Mouse (Mus musculus) urinary bladder, postnatal 10 days (tissue): ENCODE data around the gene Stat5b.

Source experiments
- DNase-seq: peaks from one replicate; pipeline ENCODE4 v3.0.0; 2022; ENCODE audit warnings: low spot score

The Stat5b gene

DNA sequence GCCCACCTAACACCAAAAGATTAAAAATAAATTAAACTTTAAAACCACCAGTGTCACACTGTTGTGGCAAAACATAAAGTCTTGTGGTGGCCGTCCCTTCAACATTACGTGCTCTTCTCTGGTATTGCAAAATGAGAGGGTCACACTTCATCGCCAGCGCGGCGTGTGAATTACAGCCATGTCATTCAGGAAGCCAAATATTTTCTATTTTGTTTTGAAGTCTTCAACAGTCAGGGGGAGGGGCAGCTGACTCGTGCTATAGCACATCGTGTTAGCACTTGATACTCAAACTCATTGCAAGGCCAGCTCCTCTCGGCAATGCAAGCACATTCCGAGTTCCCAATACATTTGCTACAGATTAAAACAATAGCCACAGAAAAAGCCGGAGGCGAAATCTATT lies 9.7 kb downstream of the Stat5b start:
- no peak for DNase-seq

DNA sequence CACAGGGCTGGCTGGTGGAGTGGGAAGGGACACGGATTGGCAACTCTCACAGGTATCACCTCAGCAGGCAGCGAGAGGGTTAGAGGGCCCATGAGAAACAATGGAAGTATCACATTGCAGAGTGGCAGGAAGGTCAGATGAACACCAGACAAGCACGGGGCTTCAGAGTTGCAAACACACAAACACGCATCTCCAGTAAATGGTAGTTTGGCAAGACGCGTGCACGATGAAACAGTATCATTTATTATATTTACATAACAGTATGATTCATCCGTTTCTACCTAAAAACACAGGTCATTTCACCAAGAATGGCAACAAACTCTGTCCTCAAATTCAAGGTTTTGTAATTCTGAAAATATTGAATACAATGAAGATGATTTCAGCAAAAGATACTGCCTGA lies 11.0 kb downstream of the Stat5b start:
- no peak for DNase-seq

DNA sequence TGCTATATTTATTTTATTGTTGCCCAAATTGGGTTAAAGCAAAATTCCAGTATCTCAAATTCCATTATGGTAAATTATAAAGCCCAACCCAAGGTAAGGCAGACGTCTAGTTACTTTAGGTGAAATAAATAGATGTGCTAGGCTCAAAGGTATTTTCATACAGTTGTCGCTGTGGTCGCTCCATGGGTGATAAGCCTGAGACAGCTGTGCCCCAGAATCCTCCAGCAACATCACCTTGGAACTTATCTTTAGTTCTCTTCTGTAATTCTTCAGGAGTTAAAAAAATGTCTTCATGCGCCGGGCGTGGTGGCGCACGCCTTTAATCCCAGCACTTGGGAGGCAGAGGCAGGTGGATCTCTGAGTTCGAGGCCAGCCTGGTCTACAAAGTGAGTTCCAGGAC lies 11.6 kb downstream of the Stat5b start:
- no peak for DNase-seq

DNA sequence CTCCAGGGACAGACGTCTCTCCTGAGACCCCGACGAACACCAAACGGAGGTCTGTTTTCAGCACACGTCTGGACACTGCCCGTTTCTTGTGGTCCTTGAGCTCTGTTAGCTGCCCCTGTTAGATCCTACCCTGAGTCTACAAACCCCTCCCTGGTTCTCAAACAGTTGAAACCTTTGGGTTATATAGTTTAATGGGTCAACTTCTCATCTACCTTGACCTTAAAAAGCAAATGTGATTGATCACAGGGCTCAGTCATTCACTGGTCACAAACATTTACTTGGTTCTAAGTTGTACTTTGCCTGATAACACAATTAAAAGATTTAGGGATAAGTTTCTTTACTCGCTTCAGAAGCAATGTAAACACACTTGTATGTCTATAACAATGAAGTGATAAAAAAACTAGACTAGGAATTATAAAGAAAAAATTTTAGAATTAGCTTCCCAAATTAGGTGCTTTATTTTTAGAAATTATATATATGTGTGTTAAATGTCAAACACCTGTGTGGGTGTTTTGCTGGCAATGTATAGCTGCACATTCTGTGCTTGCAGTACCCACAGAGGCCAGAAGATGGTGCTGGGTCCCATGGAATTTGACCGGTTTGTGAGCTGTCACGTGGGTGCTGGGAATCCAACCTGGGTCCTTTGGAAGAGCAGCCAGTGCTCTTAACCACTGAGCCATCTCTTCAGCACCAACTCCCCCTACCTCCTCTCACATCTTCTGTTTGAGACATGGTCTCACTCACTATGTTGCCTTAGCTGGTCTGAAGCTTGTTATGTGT lies 13.4 kb downstream of the Stat5b start:
- DNase-seq, result no peak

DNA sequence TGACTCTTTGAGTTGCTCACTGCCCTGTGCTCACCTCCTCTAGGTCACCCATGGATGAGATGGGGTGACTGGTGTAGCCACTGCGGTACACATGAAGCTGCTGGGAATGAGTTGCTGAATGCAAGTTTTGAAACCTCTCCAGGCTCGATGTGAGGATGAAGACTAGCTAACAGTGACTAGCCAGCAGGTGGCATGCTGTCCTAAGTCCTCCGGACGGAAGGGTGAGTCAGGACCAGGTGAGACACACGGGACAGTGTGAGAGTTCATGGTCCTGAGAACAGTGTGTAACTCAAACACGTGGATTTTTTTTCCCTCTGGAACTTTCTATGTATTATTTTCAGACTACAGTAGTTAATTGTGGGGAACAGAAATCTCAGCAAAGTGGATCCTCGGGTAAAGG lies 17.1 kb downstream of the Stat5b start:
- no peak for DNase-seq

DNA sequence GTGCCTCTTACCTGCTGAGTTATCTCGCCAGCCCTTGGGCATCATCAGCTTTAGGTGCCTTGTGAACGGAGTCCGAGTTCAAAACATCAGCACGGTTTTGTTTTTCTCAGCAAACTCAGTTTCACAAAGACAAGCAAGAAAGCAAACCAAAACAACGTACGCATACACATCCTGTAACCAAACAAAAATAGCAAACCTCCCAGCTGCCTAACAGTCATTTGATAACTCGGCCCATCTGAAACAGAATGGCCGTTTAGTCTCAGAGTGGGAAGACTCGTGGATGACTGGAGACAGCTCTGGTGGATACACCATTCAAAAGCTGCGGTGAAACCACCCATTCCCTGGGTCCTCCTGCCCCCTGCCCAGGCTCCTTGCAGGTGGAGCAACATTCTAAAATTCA lies 19.1 kb downstream of the Stat5b start:
- no peak for DNase-seq

DNA sequence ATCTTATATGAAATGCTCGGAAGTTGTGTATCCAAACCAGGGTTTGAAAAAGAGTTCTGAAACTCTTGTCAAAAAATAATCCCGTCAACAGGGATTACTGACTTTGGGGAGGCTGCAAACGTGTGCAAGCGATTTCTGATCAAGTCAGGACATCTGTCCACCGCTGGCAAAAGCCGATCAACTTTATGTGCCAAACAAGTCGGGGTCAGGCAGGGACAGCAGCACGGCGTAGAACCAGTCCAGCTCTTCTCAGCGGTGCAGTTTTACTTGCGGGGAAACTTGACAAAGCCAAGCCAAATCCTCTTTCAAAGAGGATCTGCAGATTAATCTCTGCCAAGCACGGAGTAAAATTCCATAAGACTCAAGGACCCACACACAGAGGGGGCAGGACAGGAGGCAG lies 20.8 kb downstream of the Stat5b start:
- no peak for DNase-seq

DNA sequence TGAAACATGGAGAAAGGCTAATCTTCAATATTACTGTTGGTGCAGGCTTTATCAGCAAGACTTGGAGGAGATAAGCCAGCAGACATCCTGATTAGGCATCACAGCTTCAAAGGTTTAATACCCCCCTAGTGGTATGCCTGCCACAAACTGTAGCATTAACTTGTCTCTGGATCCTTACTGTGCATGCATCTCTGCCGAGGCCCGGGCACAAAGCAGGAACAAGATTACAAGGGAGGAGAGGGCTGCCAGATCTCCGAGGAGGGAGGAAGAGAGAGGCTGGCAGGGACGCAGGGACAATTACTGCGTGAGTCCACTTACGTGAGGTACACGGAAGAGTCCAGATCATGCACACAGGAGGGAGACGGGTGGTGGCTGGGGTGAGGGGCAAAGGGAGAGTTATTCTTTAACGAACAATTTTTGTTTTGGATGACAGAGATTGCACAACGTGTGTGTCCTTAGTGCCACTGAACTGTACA lies 21.8 kb downstream of the Stat5b start:
- DNase-seq, result no peak

DNA sequence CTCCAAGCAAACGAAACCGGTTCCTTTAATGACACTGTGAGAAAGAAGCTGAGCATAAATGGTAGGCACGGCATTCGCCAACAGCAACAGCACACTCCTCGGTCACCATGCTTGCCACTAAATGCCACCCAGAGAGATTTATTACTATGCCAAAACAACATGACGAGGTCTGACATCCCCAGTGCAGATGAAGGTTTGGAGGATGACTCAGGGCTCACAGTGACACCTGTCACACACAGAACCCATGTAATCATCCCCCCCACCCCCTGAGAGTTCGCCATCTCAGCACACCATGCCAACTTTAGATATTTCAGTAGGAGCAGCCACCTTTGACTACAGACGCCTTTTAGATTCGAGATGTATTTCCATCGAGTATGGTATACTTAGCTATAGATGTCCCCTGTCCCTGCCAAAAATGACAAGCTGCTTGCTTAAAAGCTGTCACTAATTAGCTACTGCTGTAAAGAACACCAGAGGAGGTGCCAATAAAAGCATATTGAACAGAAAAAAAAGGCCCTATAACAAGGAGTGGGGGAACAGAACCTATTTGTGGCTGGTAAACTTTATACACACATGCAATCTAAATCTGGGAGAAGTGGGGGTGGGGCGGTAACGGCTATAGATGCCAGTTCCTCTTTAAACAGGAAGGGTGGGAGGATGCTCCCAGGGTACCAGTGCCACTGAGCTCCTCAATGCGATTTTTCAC lies 24.2 kb downstream of the Stat5b start:
- no peak for DNase-seq

DNA sequence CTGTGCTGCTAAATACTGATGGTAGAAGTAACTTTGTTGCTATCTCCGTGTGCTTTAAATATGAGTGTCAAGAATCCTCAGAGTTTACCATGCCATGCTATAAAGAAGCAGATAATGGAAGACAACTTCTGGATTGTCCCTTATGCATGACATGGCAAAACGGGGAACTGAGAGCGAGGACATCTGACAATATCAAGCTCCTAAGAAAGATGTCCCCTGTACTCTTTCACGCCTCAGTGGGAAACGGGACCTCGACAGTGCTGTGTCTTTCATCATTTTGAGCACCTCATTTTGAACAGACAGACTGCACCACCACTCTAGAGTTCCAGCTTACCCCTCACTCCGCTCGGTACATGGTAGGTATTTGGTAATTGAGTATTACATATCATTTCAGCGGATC lies 25.1 kb downstream of the Stat5b start:
- no peak for DNase-seq

DNA sequence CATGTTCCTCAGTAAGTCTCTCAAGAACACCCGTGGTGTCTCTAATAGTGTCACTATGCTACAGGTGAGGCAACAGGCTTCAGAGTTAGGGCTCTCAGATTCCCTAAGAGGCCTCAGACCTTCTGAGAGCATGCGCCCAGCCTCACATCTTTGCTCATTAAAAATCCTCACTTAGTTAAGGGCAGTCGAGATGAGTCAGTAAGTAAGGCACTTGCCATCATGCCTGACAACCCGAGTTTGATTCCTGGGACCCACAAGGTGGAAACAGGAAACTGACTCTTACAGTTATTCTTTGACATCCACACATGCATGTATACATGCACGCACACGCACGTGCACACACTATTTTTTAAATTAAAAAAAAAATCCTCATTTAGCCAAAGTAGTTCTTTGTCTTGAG lies 26.0 kb downstream of the Stat5b start:
- DNase-seq, result no peak

DNA sequence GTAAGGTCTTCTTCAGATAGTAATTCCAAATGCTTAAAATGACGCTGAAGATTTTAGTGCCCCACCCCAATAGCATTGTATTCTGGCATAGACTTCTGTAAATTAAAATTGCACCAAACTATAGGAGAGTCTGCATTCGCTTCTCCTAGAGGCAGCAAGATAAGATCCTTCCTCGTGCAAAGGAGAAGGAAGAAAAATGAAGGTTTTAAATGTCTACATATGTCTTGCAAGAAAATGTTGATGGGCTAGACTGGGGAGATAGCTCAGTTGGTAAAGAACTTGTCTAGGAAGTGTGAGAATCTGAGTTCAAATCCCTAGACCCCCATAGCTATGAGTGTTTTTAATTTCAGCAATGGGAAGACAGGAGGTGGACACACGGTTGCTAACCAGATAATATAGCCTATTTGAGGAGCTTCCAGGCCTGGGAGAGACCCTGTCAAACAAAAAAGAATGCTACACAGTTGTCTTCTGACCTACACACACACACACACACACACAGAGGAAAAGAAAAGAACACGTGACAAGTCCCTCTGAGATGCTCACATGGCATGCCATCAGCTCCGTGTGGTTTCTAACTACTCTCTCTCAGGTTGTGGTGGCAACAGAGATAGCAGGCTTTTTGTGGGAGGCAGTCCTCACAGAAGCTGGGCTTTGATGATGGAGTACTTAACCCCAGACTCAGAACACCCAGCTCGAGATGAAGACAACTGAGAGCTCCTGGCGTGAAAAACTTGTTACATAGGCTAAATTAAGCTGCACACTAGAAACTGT lies 26.8 kb downstream of the Stat5b start:
- no peak for DNase-seq

DNA sequence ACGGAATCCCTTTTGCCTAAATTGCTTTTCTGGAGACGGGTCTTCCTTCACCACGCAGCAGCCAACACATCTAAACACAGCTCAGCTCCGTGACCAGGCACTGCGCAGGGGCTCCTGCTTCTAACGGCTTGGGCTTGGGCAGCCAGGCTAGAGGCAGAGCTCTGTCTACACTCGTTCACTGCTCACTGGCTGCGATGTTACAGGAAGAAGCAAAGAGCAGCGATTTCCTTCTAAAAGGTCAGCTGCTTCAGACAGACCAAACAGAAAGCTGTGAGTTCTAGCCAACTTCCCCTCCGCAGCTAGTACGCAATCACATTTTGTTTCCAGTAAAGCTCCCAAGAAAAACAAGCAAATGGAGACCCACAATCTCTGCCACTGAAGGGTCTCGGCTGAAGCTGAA lies 28.2 kb downstream of the Stat5b start:
- DNase-seq, result no peak

DNA sequence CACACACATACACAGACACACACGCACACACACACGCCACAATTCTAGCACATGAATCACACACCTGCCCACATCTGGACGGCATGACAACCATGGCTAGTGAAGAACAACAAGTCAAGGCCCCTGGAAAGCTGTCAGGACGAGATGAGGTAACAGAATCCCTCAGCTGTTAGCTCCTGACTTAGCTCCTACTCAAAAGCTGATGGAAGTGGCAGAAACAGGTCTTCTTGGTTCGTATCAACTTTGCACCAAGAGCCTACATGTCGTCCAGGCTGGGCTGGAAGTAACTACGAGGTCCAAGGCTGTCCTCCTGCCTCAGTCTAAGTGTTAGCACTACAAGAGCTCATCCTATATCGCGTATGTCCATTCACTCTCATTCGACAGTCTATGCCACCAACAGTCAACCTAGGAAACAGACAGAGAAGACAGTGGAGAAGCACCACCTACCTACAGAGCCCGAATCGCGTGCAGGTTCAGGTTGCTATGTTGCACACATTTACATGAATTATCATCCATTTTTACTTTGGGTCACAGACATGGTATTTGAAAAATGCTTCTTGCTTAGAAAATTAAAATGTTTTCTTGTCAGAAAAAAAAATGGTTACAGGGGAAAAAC lies 28.8 kb downstream of the Stat5b start:
- DNase-seq, result no peak

DNA sequence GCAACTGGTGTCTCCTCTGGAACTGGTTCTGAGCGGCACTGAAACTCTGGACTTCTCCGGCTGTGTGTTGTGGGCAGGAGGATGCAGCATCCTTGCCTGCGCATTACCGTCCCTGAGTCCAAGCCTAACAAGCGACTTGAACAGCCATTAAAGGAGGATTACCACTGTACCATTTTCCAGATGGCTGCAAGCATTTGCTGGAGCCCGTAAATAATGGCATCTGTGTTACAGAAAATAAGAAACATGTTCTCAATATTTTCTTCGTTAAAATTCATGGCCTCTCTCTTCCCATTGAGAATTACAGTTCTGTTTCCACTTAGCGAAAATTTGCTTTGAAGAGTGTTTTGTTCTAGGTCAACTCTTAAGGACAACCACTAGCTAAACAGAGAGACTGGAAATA lies 30.5 kb downstream of the Stat5b start:
- no peak for DNase-seq

DNA sequence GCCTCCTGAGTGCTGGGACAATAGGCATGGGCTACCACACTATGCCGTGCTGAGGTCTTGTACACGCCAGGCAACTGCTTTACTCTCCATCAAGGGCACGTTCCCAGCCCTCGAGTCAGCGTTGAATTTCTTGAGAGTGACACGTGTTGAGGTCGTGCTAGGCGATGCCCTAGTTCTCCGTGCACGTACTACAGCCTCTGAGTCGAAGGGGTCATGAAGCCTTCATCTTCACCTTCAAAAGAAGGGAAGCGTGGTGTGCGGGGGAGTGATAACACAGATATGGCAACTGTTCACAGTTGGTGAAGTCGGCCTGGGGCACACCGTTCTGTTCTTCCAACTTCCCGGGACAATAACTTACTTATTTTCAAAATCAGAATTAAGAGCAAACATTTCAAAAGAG lies 30.9 kb downstream of the Stat5b start:
- no peak for DNase-seq

DNA sequence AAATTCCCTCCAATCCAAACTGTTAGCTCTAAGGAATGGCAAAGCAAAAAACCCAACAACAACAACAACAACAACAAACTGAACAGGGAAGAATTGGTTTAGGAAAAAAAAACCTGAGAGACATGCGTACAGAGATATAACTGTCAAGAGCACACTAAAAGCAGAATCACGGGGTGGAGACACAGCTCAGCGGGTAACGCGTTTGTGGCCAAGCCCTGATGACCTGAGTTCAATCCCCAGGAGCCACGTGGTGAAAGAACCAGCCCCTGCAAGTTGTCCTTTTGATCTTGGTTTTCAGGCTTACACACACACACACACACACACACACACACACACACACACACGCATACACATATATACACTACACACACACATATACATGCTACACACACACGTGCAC lies 31.5 kb downstream of the Stat5b start:
- DNase-seq, result no peak

DNA sequence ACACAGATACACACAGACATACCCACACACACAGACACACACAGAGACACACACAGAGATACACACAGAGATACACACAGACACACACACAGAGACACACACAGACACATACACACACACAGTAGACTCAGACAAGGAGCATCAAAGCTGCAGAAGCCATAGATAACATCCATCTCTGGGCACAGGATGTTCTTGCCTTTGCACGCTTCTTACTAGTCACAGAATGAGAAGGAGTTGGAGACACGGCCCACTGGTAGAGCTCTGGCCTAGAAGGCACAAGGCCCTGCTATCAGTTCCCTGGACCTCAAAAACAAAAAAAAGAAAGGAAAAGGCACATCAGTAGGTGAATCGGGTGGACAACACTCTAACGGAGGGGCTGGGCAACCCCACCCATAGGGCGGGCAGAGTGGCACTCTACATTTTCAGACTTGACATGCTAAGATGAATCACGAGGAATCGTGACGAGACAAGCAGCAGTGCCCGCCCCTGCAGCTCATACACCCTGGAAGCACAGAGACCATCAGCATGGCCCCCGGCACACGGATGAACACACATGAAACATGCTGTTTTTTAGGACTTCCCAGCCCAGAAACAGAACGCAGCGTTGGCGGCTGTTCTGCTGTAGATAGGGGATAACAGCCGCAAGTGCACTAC lies 32.0 kb downstream of the Stat5b start:
- DNase-seq, result no peak

DNA sequence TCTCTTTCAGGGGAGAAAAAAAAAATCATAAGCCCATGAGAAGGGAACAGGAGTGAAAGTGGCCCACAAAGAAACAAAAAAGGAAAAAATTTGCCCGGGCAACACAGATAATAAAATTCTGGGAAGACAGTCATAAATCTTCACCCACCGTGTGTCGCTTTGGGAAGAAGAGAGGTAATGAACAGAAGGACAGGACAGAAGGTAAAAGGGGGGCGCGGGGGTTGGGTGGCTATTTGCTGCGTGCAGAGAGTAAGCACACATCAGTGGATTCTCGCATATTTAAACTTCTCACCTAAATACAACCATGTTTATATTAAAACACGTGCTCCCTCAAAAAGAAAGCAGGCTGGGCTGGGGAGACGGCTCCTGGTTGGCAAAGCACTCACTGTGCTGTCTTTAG lies 33.2 kb downstream of the Stat5b start:
- no peak for DNase-seq

DNA sequence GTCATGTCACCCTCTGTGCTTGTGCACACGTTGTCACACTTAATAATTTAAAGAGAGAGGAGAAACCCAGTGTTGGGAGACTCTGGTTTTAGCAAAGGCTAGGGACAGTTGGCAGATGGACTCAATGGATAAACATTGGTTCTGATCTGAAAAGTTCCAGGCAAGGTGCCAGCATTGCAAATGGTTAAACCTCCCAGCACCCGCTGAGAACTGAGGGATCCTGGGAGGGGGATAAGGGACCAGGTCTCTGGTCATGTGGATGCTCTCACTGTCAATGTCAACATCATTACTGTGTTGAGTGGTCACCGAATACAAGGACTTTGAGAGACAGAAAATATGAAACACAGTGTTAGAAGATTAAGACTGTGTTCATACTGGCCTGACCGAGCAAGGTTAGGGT lies 33.7 kb downstream of the Stat5b start:
- DNase-seq, result no peak

DNA sequence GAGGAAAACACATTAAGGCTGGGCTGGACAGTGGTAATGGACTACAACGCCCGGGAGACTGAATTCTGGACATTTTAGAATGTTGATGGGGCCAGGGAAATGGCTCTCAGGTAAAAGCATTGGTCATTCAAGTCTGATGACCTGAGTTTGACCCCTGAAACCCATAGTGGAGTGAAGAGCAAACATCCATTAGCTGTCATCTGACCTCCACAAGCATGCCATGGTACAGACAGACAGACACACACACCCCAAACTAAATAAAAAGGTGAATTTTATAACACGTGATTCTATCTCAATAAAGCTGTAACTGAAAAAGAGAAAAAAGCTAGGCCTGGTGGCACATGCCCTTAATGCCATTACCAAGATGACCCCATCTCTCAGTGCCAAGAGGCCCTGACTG lies 34.2 kb downstream of the Stat5b start:
- no peak for DNase-seq

DNA sequence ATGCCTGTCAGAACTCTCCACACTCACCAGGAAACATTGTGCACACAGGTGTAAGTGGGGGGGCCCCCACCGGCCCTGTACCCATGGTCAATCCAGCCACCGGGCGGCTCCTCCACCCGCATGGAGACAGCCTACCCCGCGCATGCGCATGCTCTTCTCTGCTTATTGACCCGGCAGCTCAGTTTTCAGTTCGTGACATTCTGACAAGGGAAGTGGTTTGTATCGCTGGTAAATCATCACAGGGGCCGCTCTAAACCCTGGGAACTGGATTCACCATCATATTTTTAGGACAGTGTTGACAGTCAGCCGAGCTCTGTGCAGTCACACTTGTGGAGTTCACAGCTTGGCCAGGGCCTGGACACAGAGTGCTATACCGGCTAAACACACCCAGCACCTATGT lies 36.0 kb downstream of the Stat5b start:
- DNase-seq, result peak; percentile 32
